Mouse (Mus musculus): ENCODE data around the gene Npsr1. TPM values are rescaled to one million over a fixed set of nuclear protein-coding genes. Genes with fewer than 3 reads are reported as not detected.

Gene Npsr1
- polyA plus RNA-seq (2015; fragmentation: Nextera tagmentation; extraction: Ambion mirVana): not detected in 2 replicates

DNA sequence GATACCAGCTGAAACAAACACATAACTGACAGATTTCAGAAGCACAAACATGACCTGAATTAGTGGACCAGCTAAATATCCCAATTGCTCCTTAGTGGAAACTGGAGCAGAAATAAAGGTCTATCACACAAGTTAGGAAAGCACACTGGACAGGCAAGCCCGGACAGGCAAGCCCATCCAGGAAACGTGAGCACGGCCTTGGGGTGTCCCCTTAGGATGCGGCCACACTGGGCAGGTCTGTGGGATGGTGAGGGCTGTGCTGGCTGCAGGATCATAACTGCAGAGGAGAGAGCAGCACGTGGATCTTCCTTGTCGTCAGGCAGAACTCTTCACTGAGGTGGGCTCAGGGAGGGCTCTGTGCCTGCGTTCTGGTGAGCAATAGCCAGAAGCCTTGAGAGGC is at the start of gene Npsr1:
Gene Npsr1, plus strand, starts transcription at position 301 of the 400 bp plus-strand sequence.
- WGBS: 57% methylated on average over 7 of the region's 7 CpGs
- no peaks in the 10 kb centered on the region for H3K9me3 ChIP-seq (ENCODE audit: low read length)
- ATAC-seq (no peak), DNase-seq (ENCODE audit: low spot score) (no peak)
- TF ChIP-seq CTCF (IDR thresholded peaks at IDR 0.05) (no peak), EP300 (IDR thresholded peaks at IDR 0.05) (no peak)
- no peak within 1 kb of the TSS for H3K27ac ChIP-seq (ENCODE audit: low read length)
- H3K4me1 ChIP-seq (ENCODE audit: insufficient read depth, low read depth, low read length): no peaks in the 10 kb centered on the region
- no peak within 1 kb of the TSS for H3K4me2 ChIP-seq (replicated peaks; ENCODE audit: low read depth, low read length)
- H3K36me3 ChIP-seq (ENCODE audit: insufficient read depth, low read length): no peaks in the 10 kb centered on the region
- H3K4me3 ChIP-seq (ENCODE audit: low read depth, low read length): no peak within 1 kb of the TSS
- no peak within 1 kb of the TSS for H3K9ac ChIP-seq (replicated peaks; ENCODE audit: low read depth)
- H3K27me3 ChIP-seq (replicated peaks; ENCODE audit: insufficient read depth, low read length): no peaks in the 10 kb centered on the region

DNA sequence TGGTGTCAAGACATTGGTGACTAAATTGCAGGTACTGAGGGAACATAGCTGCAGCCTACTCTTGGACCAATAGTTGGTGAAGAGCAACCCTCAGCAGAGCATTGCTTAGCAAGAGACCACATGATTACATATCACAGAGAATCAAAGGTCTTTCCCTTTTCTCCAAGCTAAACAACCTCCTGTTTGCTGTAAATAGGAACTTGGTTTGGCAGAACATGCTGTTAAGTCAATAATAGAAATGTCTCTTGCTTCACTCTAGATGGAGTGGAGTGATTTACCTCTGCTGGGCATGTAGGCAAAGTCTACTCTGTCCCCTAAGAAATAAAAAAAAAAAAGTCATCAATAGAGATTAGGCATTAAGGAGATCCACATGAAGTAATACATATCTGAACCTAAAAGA is 46.3 kb upstream of the Npsr1 start:
- H3K4me3 ChIP-seq (ENCODE audit: low read depth, low read length): no peak overlapping the region
- DNase-seq (ENCODE audit: low spot score): no peak
- no peak for ATAC-seq
- no peaks in the 10 kb centered on the region for H3K27me3 ChIP-seq (replicated peaks; ENCODE audit: insufficient read depth, low read length)
- TF ChIP-seq CTCF (IDR thresholded peaks at IDR 0.05) (no peak), EP300 (IDR thresholded peaks at IDR 0.05) (no peak)
- no peak overlapping the region for H3K9ac ChIP-seq (replicated peaks; ENCODE audit: low read depth)
- H3K27ac ChIP-seq (ENCODE audit: low read length): no peak overlapping the region
- no peaks in the 10 kb centered on the region for H3K4me1 ChIP-seq (ENCODE audit: insufficient read depth, low read depth, low read length)
- H3K4me2 ChIP-seq (replicated peaks; ENCODE audit: low read depth, low read length): no peak overlapping the region
- H3K9me3 ChIP-seq (ENCODE audit: low read length): no peaks in the 10 kb centered on the region
- no peaks in the 10 kb centered on the region for H3K36me3 ChIP-seq (ENCODE audit: insufficient read depth, low read length)

DNA sequence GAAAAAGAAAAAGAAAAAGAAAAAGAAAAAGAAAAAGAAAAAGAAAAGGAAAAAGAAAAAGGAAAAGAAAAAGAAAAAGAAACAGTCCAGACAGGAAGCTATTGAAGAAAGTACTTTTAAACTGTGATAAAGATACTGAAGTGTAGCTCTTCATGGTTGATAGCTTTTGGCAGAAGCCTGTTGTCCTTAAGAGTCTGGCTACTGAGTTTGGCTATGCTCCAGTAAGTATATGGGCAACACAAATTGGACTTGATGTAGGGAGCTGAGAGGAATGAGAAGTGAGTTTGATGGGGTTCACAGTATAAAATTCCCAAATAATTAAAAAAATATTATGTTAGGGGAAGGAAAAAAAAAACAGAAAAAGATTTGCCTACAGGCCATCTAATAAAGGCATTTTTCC is 34.5 kb upstream of the Npsr1 start:
- no peaks in the 10 kb centered on the region for H3K27me3 ChIP-seq (replicated peaks; ENCODE audit: insufficient read depth, low read length)
- H3K4me3 ChIP-seq (ENCODE audit: low read depth, low read length): no peak overlapping the region
- no peak overlapping the region for H3K27ac ChIP-seq (ENCODE audit: low read length)
- TF ChIP-seq CTCF (IDR thresholded peaks at IDR 0.05) (no peak), EP300 (IDR thresholded peaks at IDR 0.05) (no peak)
- ATAC-seq (no peak), DNase-seq (ENCODE audit: low spot score) (no peak)
- H3K9ac ChIP-seq (replicated peaks; ENCODE audit: low read depth): no peak overlapping the region
- H3K4me1 ChIP-seq (ENCODE audit: insufficient read depth, low read depth, low read length): no peaks in the 10 kb centered on the region
- no peak overlapping the region for H3K4me2 ChIP-seq (replicated peaks; ENCODE audit: low read depth, low read length)
- no peaks in the 10 kb centered on the region for H3K9me3 ChIP-seq (ENCODE audit: low read length)
- no peaks in the 10 kb centered on the region for H3K36me3 ChIP-seq (ENCODE audit: insufficient read depth, low read length)

DNA sequence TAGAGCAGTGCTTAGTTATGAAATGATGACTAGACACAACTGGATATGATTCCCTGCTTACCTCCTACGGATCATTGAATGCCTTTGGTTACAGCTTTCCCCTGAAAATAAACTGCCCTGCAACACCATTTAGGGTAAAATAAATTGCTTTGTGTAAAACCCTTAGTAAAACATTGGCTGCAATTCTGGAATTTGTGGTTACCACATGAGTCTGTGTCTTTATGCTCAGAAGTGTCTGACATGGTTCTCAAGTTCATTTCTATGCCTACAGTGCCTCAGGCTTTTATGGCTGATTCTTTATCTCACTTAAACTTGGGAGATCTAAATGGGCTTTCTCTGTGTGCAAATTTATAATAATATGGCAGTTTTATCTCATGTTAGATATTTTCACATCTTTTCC is 26.1 kb upstream of the Npsr1 start:
- Histone ChIP-seq H3K4me3 (ENCODE audit: low read depth, low read length) (no peak overlapping the region), H3K4me1 (ENCODE audit: insufficient read depth, low read depth, low read length) (no peaks in the 10 kb centered on the region), H3K36me3 (ENCODE audit: insufficient read depth, low read length) (no peaks in the 10 kb centered on the region), H3K27ac (ENCODE audit: low read length) (no peak overlapping the region), H3K4me2 (replicated peaks; ENCODE audit: low read depth, low read length) (no peak overlapping the region), H3K27me3 (replicated peaks; ENCODE audit: insufficient read depth, low read length) (no peaks in the 10 kb centered on the region), H3K9me3 (ENCODE audit: low read length) (no peaks in the 10 kb centered on the region), H3K9ac (replicated peaks; ENCODE audit: low read depth) (no peak overlapping the region)
- DNase-seq (ENCODE audit: low spot score): no peak
- ATAC-seq: no peak
- TF ChIP-seq CTCF (IDR thresholded peaks at IDR 0.05): no peak
- 81% methylated on average over 1 of the region's 1 CpGs for WGBS

DNA sequence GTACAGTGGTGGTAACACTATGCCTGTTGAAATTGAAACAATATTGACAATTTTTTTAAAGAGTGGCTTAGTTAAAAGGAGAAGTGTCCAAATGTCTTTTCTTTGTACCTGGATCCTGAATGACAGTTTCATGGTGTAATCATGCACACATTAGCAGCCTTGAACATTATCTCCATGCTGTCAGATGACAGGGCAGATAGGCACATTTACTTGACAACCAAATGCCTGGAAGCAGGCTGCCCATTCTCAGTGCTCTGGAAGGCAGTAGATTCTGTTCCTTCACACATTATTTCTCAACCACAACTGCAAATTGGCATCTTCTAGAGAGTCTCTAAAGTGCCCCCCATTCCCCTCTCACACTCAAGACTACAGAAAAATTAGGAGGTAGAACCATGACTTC is 20.2 kb upstream of the Npsr1 start:
- DNase-seq (ENCODE audit: low spot score) (no peak), ATAC-seq (no peak)
- H3K4me1 ChIP-seq (ENCODE audit: insufficient read depth, low read depth, low read length): no peaks in the 10 kb centered on the region
- no peaks in the 10 kb centered on the region for H3K36me3 ChIP-seq (ENCODE audit: insufficient read depth, low read length)
- TF ChIP-seq CTCF (IDR thresholded peaks at IDR 0.05) (no peak), EP300 (IDR thresholded peaks at IDR 0.05) (no peak)
- no peak overlapping the region for H3K4me2 ChIP-seq (replicated peaks; ENCODE audit: low read depth, low read length)
- H3K27ac ChIP-seq (ENCODE audit: low read length): no peak overlapping the region
- no peak overlapping the region for H3K9ac ChIP-seq (replicated peaks; ENCODE audit: low read depth)
- H3K4me3 ChIP-seq (ENCODE audit: low read depth, low read length): no peak overlapping the region
- H3K27me3 ChIP-seq (replicated peaks; ENCODE audit: insufficient read depth, low read length): no peaks in the 10 kb centered on the region
- no peaks in the 10 kb centered on the region for H3K9me3 ChIP-seq (ENCODE audit: low read length)

DNA sequence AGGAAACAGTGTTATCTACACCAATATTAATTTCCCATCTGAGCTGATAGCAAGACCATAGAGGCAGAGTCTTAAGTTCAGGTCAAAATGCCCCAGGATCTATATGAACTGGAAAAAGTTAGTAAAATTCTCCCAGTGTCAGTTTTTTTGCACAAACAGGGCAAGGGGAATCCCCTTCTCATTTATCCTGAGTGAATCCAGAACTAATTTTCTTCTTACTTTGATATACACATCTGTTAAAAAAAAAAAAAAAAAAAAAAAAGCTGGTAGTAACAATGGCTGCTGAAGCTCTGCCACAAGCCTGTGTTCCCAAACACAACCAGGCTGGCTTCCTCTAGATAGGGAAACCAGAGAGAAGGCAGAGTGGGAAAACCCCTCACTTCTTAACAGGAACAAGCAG is 5.9 kb upstream of the Npsr1 start:
- TF ChIP-seq EP300 (IDR thresholded peaks at IDR 0.05) (no peak), CTCF (IDR thresholded peaks at IDR 0.05) (no peak)
- Histone ChIP-seq H3K27ac (ENCODE audit: low read length) (no peak overlapping the region), H3K9ac (replicated peaks; ENCODE audit: low read depth) (no peak overlapping the region), H3K4me2 (replicated peaks; ENCODE audit: low read depth, low read length) (no peak overlapping the region), H3K36me3 (ENCODE audit: insufficient read depth, low read length) (no peaks in the 10 kb centered on the region), H3K27me3 (replicated peaks; ENCODE audit: insufficient read depth, low read length) (no peaks in the 10 kb centered on the region), H3K4me3 (ENCODE audit: low read depth, low read length) (no peak overlapping the region), H3K4me1 (ENCODE audit: insufficient read depth, low read depth, low read length) (no peaks in the 10 kb centered on the region), H3K9me3 (ENCODE audit: low read length) (no peaks in the 10 kb centered on the region)
- no peak for ATAC-seq
- no peak for DNase-seq (ENCODE audit: low spot score)

DNA sequence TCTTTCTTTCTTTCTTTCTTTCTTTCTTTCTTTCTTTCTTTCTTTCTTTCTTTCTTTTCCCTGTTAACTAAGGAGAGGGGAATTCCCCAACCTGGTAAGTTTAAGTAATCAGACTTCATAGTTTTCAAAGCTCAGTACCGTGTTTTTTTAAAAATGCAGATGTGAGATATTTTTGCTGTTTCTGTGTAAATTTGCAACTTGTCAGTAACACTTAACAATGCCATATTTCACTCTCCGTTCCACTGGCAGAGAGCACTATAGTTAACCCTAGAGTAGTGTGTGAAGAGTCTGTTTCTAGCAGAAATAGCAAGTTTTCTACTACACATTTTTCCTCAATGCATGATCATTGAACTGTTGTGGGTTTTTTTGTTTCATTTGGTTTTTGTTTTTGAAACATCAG is 730 bp downstream of the Npsr1 start:
- no peak overlapping the region for H3K27ac ChIP-seq (ENCODE audit: low read length)
- DNase-seq (ENCODE audit: low spot score) (no peak), ATAC-seq (no peak)
- 31% methylated on average over 2 of the region's 2 CpGs for WGBS
- no peaks in the 10 kb centered on the region for H3K9me3 ChIP-seq (ENCODE audit: low read length)
- no peaks in the 10 kb centered on the region for H3K27me3 ChIP-seq (replicated peaks; ENCODE audit: insufficient read depth, low read length)
- no peaks in the 10 kb centered on the region for H3K36me3 ChIP-seq (ENCODE audit: insufficient read depth, low read length)
- H3K4me2 ChIP-seq (replicated peaks; ENCODE audit: low read depth, low read length): no peak overlapping the region
- TF ChIP-seq EP300 (IDR thresholded peaks at IDR 0.05) (no peak), CTCF (IDR thresholded peaks at IDR 0.05) (no peak)
- no peaks in the 10 kb centered on the region for H3K4me1 ChIP-seq (ENCODE audit: insufficient read depth, low read depth, low read length)
- H3K4me3 ChIP-seq (ENCODE audit: low read depth, low read length): no peak overlapping the region
- no peak overlapping the region for H3K9ac ChIP-seq (replicated peaks; ENCODE audit: low read depth)

Data from lung, postnatal 0 days (tissue).